Mouse (Mus musculus) midbrain, embryonic 16.5 days (tissue): ENCODE results near the gene Parva. TPM values are rescaled to one million over a fixed set of nuclear protein-coding genes. Genes with fewer than 3 reads are reported as not detected.
A peak's percentile ranks its signal among the peaks of the same experiment; 100 is the strongest.

Source experiments
- ATAC-seq: fragments of 200-750 bp; cut with Nextera tagmentation; 2 replicates; pipeline ENCODE4 v1.8.0; 2017; ENCODE audit warnings: moderate TSS enrichment
- H3K27ac ChIP-seq: fragments of 300-500 bp; sonication (generic); 2 replicates; pipeline ENCODE4 v1.5.1; 2014; ENCODE audit warnings: mild to moderate bottlenecking, low read length, mixed read lengths
- H3K27me3 ChIP-seq: fragments of 300-500 bp; sonication (generic); 2 replicates; pipeline ENCODE4 v1.6.1; 2014; ENCODE audit warnings: low read depth, low read length, mixed read lengths; ENCODE audit not compliant: control insufficient read depth, insufficient read depth
- H3K36me3 ChIP-seq: fragments of 300-500 bp; sonication (generic); 2 replicates; pipeline ENCODE4 v1.6.1; 2014; ENCODE audit warnings: mild to moderate bottlenecking, low read length, moderate library complexity, mixed read lengths; ENCODE audit not compliant: control insufficient read depth, insufficient read depth
- H3K4me1 ChIP-seq: fragments of 300-500 bp; sonication (generic); 2 replicates; pipeline ENCODE4 v1.6.1; 2014; ENCODE audit warnings: mild to moderate bottlenecking, low read length, mixed read lengths; ENCODE audit not compliant: control insufficient read depth, insufficient read depth
- H3K4me2 ChIP-seq: fragments of 300-500 bp; sonication (generic); 2 replicates; pipeline ENCODE4 v1.6.1; 2014; ENCODE audit warnings: mild to moderate bottlenecking, low read length, mixed read lengths
- H3K4me3 ChIP-seq: fragments of 300-500 bp; sonication (generic); 2 replicates; pipeline ENCODE4 v1.5.1; 2014; ENCODE audit warnings: low read depth, mild to moderate bottlenecking, low read length, moderate library complexity, mixed read lengths
- H3K9ac ChIP-seq: fragments of 300-500 bp; sonication (generic); 2 replicates; pipeline ENCODE4 v1.6.1; 2014; ENCODE audit warnings: low read depth, low read length, mixed read lengths
- H3K9me3 ChIP-seq: fragments of 300-500 bp; sonication (generic); replicated peaks from 2 replicates; pipeline ENCODE4 v1.6.1; 2014; ENCODE audit warnings: mild to moderate bottlenecking, low read length, mixed read lengths; ENCODE audit not compliant: control insufficient read depth, poor library complexity, severe bottlenecking
- WGBS: fragments of 180-500 bp; shearing (Covaris S2); extraction: QIAGEN DNeasy Blood & Tissue Kit; methylation state at CpG from one replicate; pipeline ENCODE4 v1.1.7; 2014; 5-methylcytosine and 5-hydroxymethylcytosine counted together
- polyA plus RNA-seq: library from polyadenylated mRNA; unstranded; fragments of >200 nt; fragmentation: Nextera tagmentation; extraction: Ambion mirVana; gene quantifications from 2 replicates; pipeline ENCODE4 v1.2.1, GENCODE M21; 2015

Parva gene
- polyA plus RNA-seq, 1 experiment from 2014 or later: 24.9 TPM

GRCm38 (mm10) chr7:112457920-112458319 lies 30.6 kb downstream of the Parva start:
- Histone ChIP-seq H3K9ac (no peak overlapping the region), H3K27ac (no peak overlapping the region), H3K4me1 (peaks cover 3% of the 10 kb centered on the region; the same call in 1 of the 2 replicates), H3K4me2 (no peak overlapping the region), H3K9me3 (no peaks in the 10 kb centered on the region), H3K4me3 (no peak overlapping the region), H3K27me3 (no peaks in the 10 kb centered on the region), H3K36me3 (no peaks in the 10 kb centered on the region)
- 89% methylated on average over 4 of the region's 4 CpGs for WGBS
- ATAC-seq: no peak

DNA sequence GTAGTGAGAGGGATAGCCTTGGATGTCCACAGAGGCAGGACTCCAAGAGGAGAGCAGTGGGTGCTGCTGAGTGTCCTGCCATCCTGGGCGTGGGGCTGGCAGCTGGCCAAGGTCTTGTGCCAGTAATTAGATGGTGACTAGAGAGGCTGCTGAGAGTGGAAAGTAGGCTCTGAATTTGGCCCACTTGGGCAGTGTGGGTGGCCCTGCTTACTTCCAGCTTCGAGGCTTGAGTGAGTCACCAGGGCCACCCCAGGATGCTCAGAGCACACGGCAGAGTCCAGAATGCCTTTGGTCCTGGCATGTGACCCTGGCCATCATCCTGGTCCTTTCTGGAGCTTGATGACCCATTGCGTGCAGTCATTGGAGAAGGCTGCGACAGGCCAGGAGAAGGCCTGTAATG lies 31.1 kb downstream of the Parva start:
- no peak overlapping the region for H3K4me3 ChIP-seq
- 82% methylated on average over 5 of the region's 5 CpGs for WGBS
- H3K27me3 ChIP-seq: no peaks in the 10 kb centered on the region
- no peak for ATAC-seq
- no peaks in the 10 kb centered on the region for H3K36me3 ChIP-seq
- H3K9me3 ChIP-seq: no peaks in the 10 kb centered on the region
- H3K4me1 ChIP-seq: peaks cover 3% of the 10 kb centered on the region; the same call in 1 of the 2 replicates
- no peak overlapping the region for H3K4me2 ChIP-seq
- no peak overlapping the region for H3K27ac ChIP-seq
- no peak overlapping the region for H3K9ac ChIP-seq

DNA sequence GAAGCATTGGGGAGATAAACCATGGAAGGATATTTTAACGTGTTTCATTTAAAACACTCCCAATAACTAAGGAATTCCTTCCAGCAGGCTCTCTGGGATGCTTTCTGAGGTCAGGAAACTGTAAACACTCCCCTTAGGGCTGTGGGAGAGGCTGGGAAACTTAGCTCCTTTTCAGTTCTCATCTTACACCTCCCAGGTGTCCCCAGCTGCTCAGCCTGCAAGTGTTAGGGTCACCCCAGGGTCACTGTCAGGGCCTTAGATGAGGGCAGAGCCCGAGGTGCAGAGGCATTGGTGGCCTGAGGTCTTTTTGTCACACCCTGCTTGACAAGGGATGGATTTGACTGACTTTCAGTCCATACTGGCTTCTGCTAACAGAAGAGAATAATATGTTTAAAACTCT lies 35.8 kb downstream of the Parva start:
- H3K27ac ChIP-seq: no peak overlapping the region
- no peaks in the 10 kb centered on the region for H3K27me3 ChIP-seq
- H3K9me3 ChIP-seq: no peaks in the 10 kb centered on the region
- no peaks in the 10 kb centered on the region for H3K36me3 ChIP-seq
- H3K9ac ChIP-seq: no peak overlapping the region
- no peak for ATAC-seq
- WGBS: 10% methylated on average over 2 of the region's 2 CpGs
- peaks cover 5% of the 10 kb centered on the region; the same call in 1 of the 2 replicates for H3K4me1 ChIP-seq
- H3K4me3 ChIP-seq: no peak overlapping the region
- H3K4me2 ChIP-seq: no peak overlapping the region

DNA sequence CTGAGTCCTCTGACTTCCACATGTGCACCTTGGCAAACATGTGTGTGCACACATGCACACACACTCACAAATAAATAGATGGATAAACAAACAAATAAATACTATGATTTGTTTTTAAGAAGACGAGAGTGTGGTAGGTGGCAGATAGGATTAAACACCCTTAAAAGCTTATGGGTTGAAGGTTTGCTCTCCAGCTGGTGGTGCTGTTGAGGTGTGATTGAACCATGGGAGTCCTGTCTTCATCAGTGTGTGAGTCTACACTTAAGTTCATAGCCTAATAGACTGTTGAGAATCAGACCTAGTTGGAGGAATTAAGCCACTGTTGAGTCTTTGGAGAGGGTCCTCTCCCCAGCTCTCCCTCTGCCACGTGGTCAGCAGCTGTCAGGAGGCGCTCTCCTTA lies 38.6 kb downstream of the Parva start:
- Histone ChIP-seq H3K4me3 (no peak overlapping the region), H3K9me3 (no peaks in the 10 kb centered on the region), H3K9ac (no peak overlapping the region), H3K36me3 (no peaks in the 10 kb centered on the region), H3K4me1 (peaks cover 6% of the 10 kb centered on the region; the same call in 1 of the 2 replicates), H3K27ac (no peak overlapping the region), H3K4me2 (no peak overlapping the region), H3K27me3 (no peaks in the 10 kb centered on the region)
- WGBS: 83% methylated on average over 3 of the region's 3 CpGs
- no peak for ATAC-seq

GRCm38 (mm10) chr7:112466786-112467185 lies 39.5 kb downstream of the Parva start:
- Histone ChIP-seq H3K4me2 (no peak overlapping the region), H3K27me3 (no peaks in the 10 kb centered on the region), H3K9me3 (no peaks in the 10 kb centered on the region), H3K36me3 (no peaks in the 10 kb centered on the region), H3K4me1 (peaks cover 6% of the 10 kb centered on the region; the same call in 1 of the 2 replicates), H3K4me3 (no peak overlapping the region), H3K9ac (no peak overlapping the region), H3K27ac (no peak overlapping the region)
- ATAC-seq: no peak
- WGBS: 77% methylated on average over 3 of the region's 3 CpGs

GRCm38 (mm10) chr7:112467687-112468111 lies 40.4 kb downstream of the Parva start:
- Histone ChIP-seq H3K27me3 (no peaks in the 10 kb centered on the region), H3K27ac (peak overlapping the region; percentile 10; the same call in 1 of the 2 replicates), H3K9ac (no peak overlapping the region; the same call in 1 of the 2 replicates), H3K9me3 (no peaks in the 10 kb centered on the region), H3K4me3 (no peak overlapping the region), H3K36me3 (no peaks in the 10 kb centered on the region), H3K4me2 (no peak overlapping the region), H3K4me1 (peaks cover 6% of the 10 kb centered on the region; the same call in 1 of the 2 replicates)
- 10% methylated on average over 11 of the region's 11 CpGs for WGBS
- ATAC-seq: peak; percentile 66; the same call in 1 of the 2 replicates

DNA sequence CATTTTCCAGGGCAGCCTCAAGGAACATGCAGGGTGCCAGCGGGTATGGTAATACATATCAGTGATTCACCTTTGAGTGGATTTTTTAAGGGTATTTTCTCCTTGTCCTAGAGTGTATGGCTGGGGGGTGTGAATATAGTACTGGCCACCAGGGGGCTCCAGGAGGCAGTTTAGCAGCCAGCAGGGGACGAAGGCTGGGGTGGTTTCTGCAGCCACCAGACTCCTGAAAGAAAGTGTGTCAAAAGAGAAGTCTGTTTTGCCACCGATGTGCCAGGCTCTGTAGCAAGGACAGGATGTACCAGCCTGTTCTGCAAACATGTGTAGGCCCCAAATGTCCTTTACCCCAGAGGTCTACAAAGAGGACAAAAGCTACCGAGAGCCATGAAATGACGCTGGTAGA lies 42.5 kb downstream of the Parva start:
- ATAC-seq: no peak
- Histone ChIP-seq H3K36me3 (no peaks in the 10 kb centered on the region), H3K27me3 (no peaks in the 10 kb centered on the region), H3K9ac (no peak overlapping the region), H3K4me3 (no peak overlapping the region), H3K27ac (no peak overlapping the region), H3K4me1 (peaks cover 15% of the 10 kb centered on the region), H3K4me2 (no peak overlapping the region), H3K9me3 (no peaks in the 10 kb centered on the region)
- 45% methylated on average over 5 of the region's 5 CpGs for WGBS

- H3K9ac ChIP-seq: no peak overlapping the region
- ATAC-seq: no peak
- 70% methylated on average over 7 of the region's 7 CpGs for WGBS
Observed at GRCm38 (mm10) chr7:112471316-112471715, 44.0 kb downstream of the Parva start.

GRCm38 (mm10) chr7:112472024-112472707 lies 44.9 kb downstream of the Parva start:
- H3K27ac ChIP-seq: no peak overlapping the region
- peaks cover 15% of the 10 kb centered on the region for H3K4me1 ChIP-seq
- H3K4me3 ChIP-seq: no peak overlapping the region
- WGBS: 85% methylated on average over 10 of the region's 10 CpGs
- no peak overlapping the region for H3K9ac ChIP-seq
- no peaks in the 10 kb centered on the region for H3K9me3 ChIP-seq
- H3K36me3 ChIP-seq: no peaks in the 10 kb centered on the region
- H3K27me3 ChIP-seq: no peaks in the 10 kb centered on the region
- H3K4me2 ChIP-seq: no peak overlapping the region
- no peak for ATAC-seq

More at GRCm38 (mm10) chr7:112471316-112471715, 44.0 kb downstream of the Parva start:
- no peak overlapping the region for H3K27ac ChIP-seq
- no peak overlapping the region for H3K4me3 ChIP-seq
- H3K4me2 ChIP-seq: no peak overlapping the region
- no peaks in the 10 kb centered on the region for H3K36me3 ChIP-seq
- H3K9me3 ChIP-seq: no peaks in the 10 kb centered on the region
- H3K4me1 ChIP-seq: peaks cover 15% of the 10 kb centered on the region
- H3K27me3 ChIP-seq: no peaks in the 10 kb centered on the region
